Mouse (Mus musculus) lung, postnatal 0 days (tissue): ENCODE data around the gene Serinc3. TPM values are rescaled to one million over a fixed set of nuclear protein-coding genes. Genes with fewer than 3 reads are reported as not detected.
A peak's percentile ranks its signal among the peaks of the same experiment; 100 is the strongest.

Experiments used
- ATAC-seq: fragments of 200-750 bp; cut with Nextera tagmentation; 2 replicates; pipeline ENCODE4 v1.8.0; 2017; ENCODE audit warnings: moderate library complexity
- DNase-seq: peaks from one replicate; pipeline ENCODE4 v3.0.0-alpha.2; 2016; ENCODE audit warnings: low spot score
- H3K27ac ChIP-seq: fragments of 300-500 bp; sonication (generic); 2 replicates; pipeline ENCODE4 v1.5.1; 2014; ENCODE audit warnings: antibody characterized with exemption, mild to moderate bottlenecking, low read length, mixed read lengths
- H3K27me3 ChIP-seq: fragments of 300-500 bp; sonication (generic); replicated peaks from 2 replicates; pipeline ENCODE4 v1.6.1; 2014; ENCODE audit warnings: low read length, mixed read lengths; ENCODE audit not compliant: insufficient read depth
- H3K36me3 ChIP-seq: fragments of 300-500 bp; sonication (generic); 2 replicates; pipeline ENCODE4 v1.6.1; 2014; ENCODE audit warnings: low read length, mixed read lengths; ENCODE audit not compliant: insufficient read depth
- H3K4me1 ChIP-seq: fragments of 300-500 bp; sonication (generic); 2 replicates; pipeline ENCODE4 v1.6.1; 2014; ENCODE audit warnings: antibody characterized with exemption, low read depth, low read length, mixed read lengths; ENCODE audit not compliant: insufficient read depth
- H3K4me2 ChIP-seq: fragments of 300-500 bp; sonication (generic); replicated peaks from 2 replicates; pipeline ENCODE4 v1.6.1; 2014; ENCODE audit warnings: low read depth, mild to moderate bottlenecking, low read length, moderate library complexity, mixed read lengths
- H3K4me3 ChIP-seq: fragments of 300-500 bp; sonication (generic); 2 replicates; pipeline ENCODE4 v1.5.1; 2014; ENCODE audit warnings: low read depth, low read length
- H3K9ac ChIP-seq: fragments of 300-500 bp; sonication (generic); replicated peaks from 2 replicates; pipeline ENCODE4 v1.6.1; 2014; ENCODE audit warnings: low read depth, mild to moderate bottlenecking
- H3K9me3 ChIP-seq: fragments of 300-500 bp; sonication (generic); 2 replicates; pipeline ENCODE4 v1.6.1; 2016; ENCODE audit warnings: low read length, mixed read lengths
- CTCF ChIP-seq: IDR thresholded peaks from 2 replicates; pipeline ENCODE4 v1.5.1; 2016; ENCODE audit warnings: antibody characterized with exemption, mild to moderate bottlenecking
- EP300 ChIP-seq: IDR thresholded peaks from 2 replicates; pipeline ENCODE4 v1.6.1; 2016; ENCODE audit warnings: antibody characterized with exemption, mild to moderate bottlenecking, control low read depth
- WGBS: fragments of 180-500 bp; shearing (Covaris S2); extraction: QIAGEN DNeasy Blood & Tissue Kit; methylation state at CpG from one replicate; pipeline ENCODE4 v1.1.7; 2014; 5-methylcytosine and 5-hydroxymethylcytosine counted together
- polyA plus RNA-seq: library from polyadenylated mRNA; unstranded; fragments of >200 nt; fragmentation: Nextera tagmentation; extraction: Ambion mirVana; gene quantifications from 2 replicates; pipeline ENCODE4 v1.2.1, GENCODE M21; 2015

Serinc3 gene
- polyA plus RNA-seq, 1 experiment from 2014 or later: 106 TPM

DNA sequence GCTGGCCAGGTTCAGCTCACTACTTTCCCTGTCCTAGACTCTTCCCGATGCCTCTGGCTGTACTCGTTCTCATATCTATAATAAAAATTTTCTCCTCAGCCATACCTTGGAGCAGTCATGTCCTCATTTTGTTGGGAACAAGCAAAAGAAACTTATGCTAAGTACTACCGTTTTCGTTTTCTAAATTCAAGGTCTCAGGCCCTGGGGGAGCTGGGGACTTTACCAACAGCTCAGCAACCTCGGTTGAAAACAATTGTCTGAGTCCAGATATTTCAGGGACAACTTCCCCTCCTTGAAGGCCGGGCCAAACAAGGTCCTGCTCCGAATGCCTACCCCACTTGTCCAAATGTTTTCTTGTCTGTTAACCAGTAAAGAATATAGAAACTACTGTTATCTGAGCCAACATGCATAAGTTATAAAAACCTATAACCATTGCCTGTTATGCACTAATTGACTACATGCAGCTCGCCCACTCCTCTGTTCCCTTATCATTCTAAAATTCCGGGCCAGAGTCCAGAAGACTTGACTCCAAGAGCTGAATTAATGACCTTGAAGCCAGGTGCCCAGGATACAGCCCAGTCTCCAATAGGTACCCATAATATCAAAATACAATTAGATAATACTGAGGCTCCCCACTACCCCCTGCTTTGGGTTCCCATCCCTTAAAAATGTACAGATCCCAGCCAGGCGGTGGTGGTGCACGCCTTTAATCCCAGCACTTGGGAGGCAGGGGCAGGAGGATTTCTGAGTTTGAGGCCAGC, 949 bp upstream of the Serinc3 start:
- H3K9me3 ChIP-seq: 0 out of 2 replicates have a peak, but pooled peaks cover 4% of the 10 kb centered on the region
- H3K27ac ChIP-seq: peak overlapping the region; percentile 6; the same call in 1 of the 2 replicates
- peaks cover 5% of the 10 kb centered on the region; the same call in 1 of the 2 replicates for H3K4me1 ChIP-seq
- 62% methylated on average over 11 of the region's 11 CpGs for WGBS
- no peaks in the 10 kb centered on the region for H3K36me3 ChIP-seq
- H3K4me2 ChIP-seq: peak overlapping the region; percentile 69; the same call in 1 of the 2 replicates
- no peak overlapping the region for H3K4me3 ChIP-seq
- ATAC-seq (no peak), DNase-seq (no peak)
- TF ChIP-seq EP300 (no peak), CTCF (no peak)
- no peaks in the 10 kb centered on the region for H3K27me3 ChIP-seq
- no peak overlapping the region for H3K9ac ChIP-seq

DNA sequence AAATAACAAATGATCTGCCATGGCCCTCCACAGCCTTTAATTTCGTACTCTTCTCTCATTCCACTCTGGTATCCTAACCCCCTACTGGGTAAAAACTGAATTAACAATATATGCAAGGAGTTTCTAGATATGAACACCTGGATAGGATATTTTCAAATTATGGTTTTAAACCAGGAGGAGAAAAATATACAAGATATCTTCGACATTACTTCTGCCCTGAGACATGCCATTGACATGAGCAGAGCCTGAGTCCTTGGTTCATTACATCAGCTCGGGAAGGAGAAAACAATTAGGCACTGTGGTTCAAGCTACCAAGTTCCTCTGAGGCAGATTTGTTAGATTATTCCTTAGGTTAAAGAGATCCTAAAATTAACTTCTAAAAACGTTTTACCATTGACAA, 884 bp downstream of the Serinc3 start:
- no peak; the same call in none of the 2 replicates for TF ChIP-seq CTCF
- no peak for TF ChIP-seq EP300
- Histone ChIP-seq H3K27ac (peak overlapping the region; percentile 99), H3K4me3 (peak overlapping the region; percentile 84), H3K9me3 (no peaks in the 10 kb centered on the region), H3K9ac (peak overlapping the region; percentile 84), H3K4me1 (peaks cover 14% of the 10 kb centered on the region; the same call in 1 of the 2 replicates), H3K4me2 (peak overlapping the region; percentile 69), H3K27me3 (no peaks in the 10 kb centered on the region), H3K36me3 (no peaks in the 10 kb centered on the region)
- 3% methylated on average over 4 of the region's 4 CpGs for WGBS
- ATAC-seq (no peak), DNase-seq (peak; percentile 49)

DNA sequence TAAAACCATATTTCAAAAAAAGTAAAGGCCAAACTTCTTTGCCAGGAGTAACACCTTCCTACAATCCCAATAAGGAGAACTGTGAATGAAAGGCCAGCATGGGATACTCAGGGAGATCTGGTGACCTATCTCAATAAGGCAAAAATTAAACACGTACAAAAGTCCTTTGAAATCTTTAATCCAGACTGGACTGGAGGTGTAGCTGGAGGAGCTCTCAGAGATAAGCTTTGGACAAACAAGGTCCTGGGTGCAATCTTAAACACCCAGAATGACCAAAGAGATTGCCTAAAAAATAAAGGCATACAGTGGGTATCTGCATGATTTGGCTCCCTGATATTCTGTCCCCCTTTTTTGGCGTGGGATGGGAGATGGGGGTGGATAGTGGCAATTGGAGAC, 1.4 kb downstream of the Serinc3 start:
- DNase-seq (no peak), ATAC-seq (no peak)
- Histone ChIP-seq H3K4me3 (peak overlapping the region; percentile 84), H3K27ac (peak overlapping the region; percentile 99), H3K9ac (peak overlapping the region; percentile 84), H3K9me3 (no peaks in the 10 kb centered on the region), H3K4me1 (peaks cover 14% of the 10 kb centered on the region; the same call in 1 of the 2 replicates), H3K36me3 (0 out of 2 replicates have a peak, but pooled peaks cover 2% of the 10 kb centered on the region), H3K4me2 (peak overlapping the region; percentile 69), H3K27me3 (no peaks in the 10 kb centered on the region)
- WGBS: 30% methylated on average over 2 of the region's 2 CpGs
- TF ChIP-seq CTCF (no peak), EP300 (no peak)

DNA sequence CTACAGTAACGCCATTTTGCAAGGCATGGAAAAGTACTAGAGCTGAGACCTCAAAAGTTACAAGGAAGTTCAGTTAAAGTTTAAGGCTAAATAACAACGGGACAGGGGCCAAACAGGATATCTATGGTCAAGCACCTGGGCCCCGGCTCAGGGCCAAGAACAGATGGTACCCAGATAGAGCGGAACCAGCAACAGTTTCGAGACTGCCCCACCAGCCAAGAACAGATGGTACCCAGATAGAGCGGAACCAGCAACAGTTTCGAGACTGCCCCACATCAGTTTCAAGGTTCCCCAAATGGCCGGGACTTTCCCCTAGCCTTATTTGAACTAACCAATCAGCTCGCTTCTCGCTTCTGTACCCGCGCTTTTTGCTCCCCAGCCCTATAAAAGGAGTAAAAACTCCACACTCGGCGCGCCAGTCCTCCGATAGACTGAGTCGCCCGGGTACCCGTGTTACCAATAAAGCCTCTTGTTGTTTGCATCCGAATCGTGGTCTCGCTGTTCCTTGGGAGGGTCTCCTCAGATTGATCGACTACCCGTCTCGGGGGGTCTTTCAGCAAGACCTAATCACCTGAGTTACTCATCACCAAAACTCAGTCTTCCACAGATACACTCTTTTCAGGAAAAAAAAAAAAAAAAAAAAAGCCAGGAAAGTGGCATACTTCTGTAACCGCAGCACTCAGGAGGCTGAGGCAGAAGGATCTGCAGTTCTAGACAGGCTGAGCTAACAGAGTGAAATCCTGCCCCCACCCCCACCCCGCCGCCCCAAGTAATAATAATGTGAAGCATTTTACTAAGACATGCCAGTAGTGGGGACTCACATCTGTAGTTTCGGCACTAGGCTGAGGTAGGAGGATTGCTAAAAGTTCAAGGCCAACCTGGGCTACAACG, 2.0 kb downstream of the Serinc3 start:
- DNase-seq: peak; percentile 54
- peak; percentile 10; the same call in 1 of the 2 replicates for ATAC-seq
- Histone ChIP-seq H3K9me3 (no peaks in the 10 kb centered on the region), H3K27me3 (no peaks in the 10 kb centered on the region), H3K27ac (peak overlapping the region; percentile 99), H3K9ac (peak overlapping the region; percentile 84), H3K36me3 (peaks cover 3% of the 10 kb centered on the region; the same call in 1 of the 2 replicates), H3K4me3 (peak overlapping the region; percentile 84), H3K4me1 (peaks cover 20% of the 10 kb centered on the region; the same call in 1 of the 2 replicates), H3K4me2 (peak overlapping the region; percentile 69)
- WGBS: 68% methylated on average over 30 of the region's 30 CpGs
- TF ChIP-seq EP300: peak; percentile 100
- no peak for TF ChIP-seq CTCF

DNA sequence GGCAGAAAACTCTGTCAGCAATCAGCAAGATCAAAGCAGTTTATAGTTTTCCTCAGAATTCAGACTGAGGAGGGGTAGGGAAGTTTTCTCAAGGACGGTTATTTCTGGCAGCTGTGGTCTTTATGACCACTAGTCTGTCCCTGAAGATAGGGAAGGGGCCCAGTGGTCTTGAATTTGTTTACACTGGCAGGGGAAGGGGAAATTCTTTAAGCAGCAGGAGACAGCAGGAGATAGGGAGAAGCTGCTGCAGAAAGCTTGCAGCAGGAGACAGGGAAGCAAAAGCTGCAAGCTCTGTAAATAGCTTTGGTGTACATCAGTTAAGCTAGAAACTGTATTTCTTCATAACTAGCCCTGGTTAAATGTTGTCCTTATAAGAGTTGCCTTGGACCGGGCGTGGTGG, 3.2 kb downstream of the Serinc3 start:
- H3K9ac ChIP-seq: no peak overlapping the region
- peak overlapping the region; percentile 69 for H3K4me2 ChIP-seq
- no peak overlapping the region for H3K27ac ChIP-seq
- H3K4me1 ChIP-seq: peaks cover 24% of the 10 kb centered on the region; the same call in 1 of the 2 replicates
- no peak for ATAC-seq
- H3K4me3 ChIP-seq: no peak overlapping the region; the same call in 1 of the 2 replicates
- TF ChIP-seq EP300 (no peak), CTCF (no peak)
- H3K27me3 ChIP-seq: no peaks in the 10 kb centered on the region
- H3K36me3 ChIP-seq: peaks cover 3% of the 10 kb centered on the region; the same call in 1 of the 2 replicates
- no peaks in the 10 kb centered on the region for H3K9me3 ChIP-seq
- WGBS: 38% methylated on average over 3 of the region's 3 CpGs
- no peak for DNase-seq

DNA sequence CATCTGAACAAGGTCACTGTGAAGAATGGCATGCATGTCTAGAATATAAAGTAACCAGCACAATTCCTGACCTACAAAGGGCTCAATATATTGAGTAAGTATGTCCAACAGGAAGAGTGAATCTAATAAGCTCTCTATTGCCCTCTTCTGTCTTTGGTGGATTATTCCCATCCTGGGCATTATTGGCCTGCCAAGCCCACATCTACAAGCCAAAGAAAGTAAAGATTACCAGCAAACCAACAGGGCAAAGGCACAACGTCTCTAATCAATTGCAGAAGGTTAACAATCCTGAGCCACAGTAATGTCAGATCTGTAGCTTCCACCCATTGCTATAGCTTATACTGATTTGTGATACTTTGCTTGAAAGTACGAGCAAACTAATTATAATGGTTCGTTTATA, 4.4 kb downstream of the Serinc3 start:
- H3K4me1 ChIP-seq: peaks cover 21% of the 10 kb centered on the region; the same call in 1 of the 2 replicates
- no peaks in the 10 kb centered on the region for H3K9me3 ChIP-seq
- peaks cover 8% of the 10 kb centered on the region; the same call in 1 of the 2 replicates for H3K36me3 ChIP-seq
- H3K9ac ChIP-seq: no peak overlapping the region
- WGBS: 55% methylated on average over 3 of the region's 3 CpGs
- no peaks in the 10 kb centered on the region for H3K27me3 ChIP-seq
- DNase-seq (no peak), ATAC-seq (no peak)
- H3K4me2 ChIP-seq: peak overlapping the region; percentile 35; the same call in 1 of the 2 replicates
- peak; percentile 50 for TF ChIP-seq CTCF
- no peak for TF ChIP-seq EP300
- no peak overlapping the region for H3K4me3 ChIP-seq
- no peak overlapping the region for H3K27ac ChIP-seq
